Mouse (Mus musculus): ENCODE measurements around the gene Gm45261.

Gm45261 gene

GRCm38 (mm10) chr1:80409467-80410105 is 51.7 kb downstream of the Gm45261 start:
- no peak for DNase-seq

GRCm38 (mm10) chr1:80408586-80408985 is 52.7 kb downstream of the Gm45261 start:
- peak; percentile 60 to 64 for DNase-seq

GRCm38 (mm10) chr1:80404196-80404595 is 57.1 kb downstream of the Gm45261 start:
- DNase-seq, result no peak

GRCm38 (mm10) chr1:80403366-80403893 is 57.8 kb downstream of the Gm45261 start:
- DNase-seq, result no peak

GRCm38 (mm10) chr1:80401961-80402360 is 59.3 kb downstream of the Gm45261 start:
- DNase-seq, result no peak
